ENCODE assay signal across 12 mouse cellular contexts in the genomic region with DNA sequence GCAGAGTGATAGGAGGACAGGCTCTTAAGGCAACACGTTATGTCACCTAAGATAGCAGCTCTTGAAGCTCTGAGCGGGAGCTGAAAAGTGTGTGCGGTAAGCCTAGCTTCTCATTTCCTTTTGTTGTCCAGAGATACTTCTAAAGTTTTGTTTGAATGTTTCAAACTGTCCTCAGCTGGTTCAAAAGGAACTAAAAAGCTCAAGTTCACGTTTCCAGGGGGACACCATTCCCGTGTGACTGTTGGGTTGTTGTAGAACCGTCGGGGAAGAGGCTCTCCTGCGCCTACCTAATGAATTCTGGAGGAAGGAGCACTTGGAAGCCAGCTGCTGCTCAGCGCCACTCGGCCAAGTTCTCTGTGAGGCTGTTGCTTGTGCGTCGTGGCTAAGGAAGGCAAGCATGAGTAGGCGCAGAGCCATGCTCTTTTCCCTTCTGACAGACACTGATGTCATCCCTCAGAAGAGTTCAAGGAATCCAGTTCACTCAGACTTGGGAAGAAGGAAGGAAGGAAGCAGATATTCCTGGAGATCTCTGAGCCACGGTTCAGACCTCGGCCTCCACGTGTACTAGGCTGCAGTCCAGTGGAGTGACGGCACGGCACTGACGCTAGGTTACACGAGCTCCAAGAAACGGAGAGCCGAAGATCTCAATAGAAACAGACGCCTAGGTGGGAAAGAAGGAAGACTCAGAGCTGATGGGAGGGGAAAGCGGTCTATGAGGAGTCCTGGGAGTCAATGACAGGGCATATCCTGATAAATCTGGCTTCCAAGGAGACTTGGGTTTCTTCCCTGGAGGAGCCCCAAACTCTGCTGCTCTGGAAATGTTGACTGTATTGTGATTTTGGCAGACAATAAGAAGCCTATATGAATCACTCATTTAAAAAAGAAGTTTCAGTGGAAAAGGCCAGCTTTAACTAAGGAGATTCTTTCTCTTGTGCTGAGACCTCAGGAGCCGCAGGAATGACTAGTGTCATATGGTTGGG. TPM values are rescaled to one million over a fixed set of nuclear protein-coding genes. Genes with fewer than 3 reads are reported as not detected.
DNase-seq lines count a peak whose midpoint lies in the region; ATAC-seq lines count a peak whose summit lies in the region.
"Had no signal": no experiment of that assay in that cellular context is flagged by ENCODE, and none has a peak within 500 bp of the region (broad histone marks: within the 10 kb centered on the region; RNA-seq: fewer than 3 reads in every experiment).

No protein-coding gene starts in this region.

- peaks cover 46% of the 10 kb centered on the region for H3K4me1 ChIP-seq in heart, embryonic 13.5 days
- H3K4me1 ChIP-seq: midbrain, embryonic 15.5 days had no signal

- peak overlapping the region; percentile 17; the same call in 1 of the 2 replicates for H3K4me2 ChIP-seq in heart, embryonic 13.5 days
- H3K4me2 ChIP-seq: hindbrain, embryonic 14.5 days; midbrain, embryonic 15.5 days had no signal

- H3K36me3 ChIP-seq in heart, embryonic 13.5 days: no peaks in the 10 kb centered on the region
- H3K36me3 ChIP-seq: midbrain, embryonic 15.5 days had no signal

- H3K4me3 ChIP-seq in heart, embryonic 13.5 days: no peak overlapping the region
- H3K4me3 ChIP-seq: midbrain, embryonic 15.5 days had no signal

- 0 out of 2 replicates have a peak overlapping the region, but pooled peaks have one; percentile 4 for H3K9ac ChIP-seq in heart, embryonic 13.5 days
- H3K9ac ChIP-seq: hindbrain, embryonic 14.5 days; midbrain, embryonic 15.5 days had no signal

- ATAC-seq in frontal cortex, adult (ENCODE audit: low TSS enrichment): peak; percentile 47; the same call in 1 of the 2 replicates
- no peak for ATAC-seq in heart, embryonic 13.5 days (ENCODE audit: extremely low read depth, insufficient number of reproducible peaks, low FRiP score, low TSS enrichment)
- no peak for ATAC-seq in granulocyte monocyte progenitor cell, adult 5-6 weeks (replicated peaks; ENCODE audit: poor library complexity, severe bottlenecking)
- no peak for ATAC-seq in megakaryocyte-erythroid progenitor cell, adult 5-6 weeks (replicated peaks; ENCODE audit: low FRiP score, low TSS enrichment, poor library complexity, severe bottlenecking)
- ATAC-seq: activated CD4-positive, CD25-positive, alpha-beta regulatory T cell, adult 4 months; midbrain, embryonic 15.5 days had no signal

- H3K9me3 ChIP-seq in heart, embryonic 13.5 days: no peaks in the 10 kb centered on the region
- H3K9me3 ChIP-seq: midbrain, embryonic 15.5 days had no signal

- WGBS in heart, embryonic 13.5 days: 54% methylated on average over 25 of the region's 25 CpGs

- no peak for DNase-seq in frontal cortex, adult 2 months (ENCODE audit: extremely low spot score in 1 of 2, low spot score in 1 of 2)
- peak; percentile 32 for DNase-seq in urinary bladder, postnatal 14 days (ENCODE audit: low spot score)
- no peak for DNase-seq in urinary bladder, adult 18-20 months (ENCODE audit: low spot score in 2 of 2)
- no peak for DNase-seq in layer of hippocampus, postnatal 36 days
- DNase-seq: B cell, adult 2 months had no signal

- no peaks in the 10 kb centered on the region for H3K27me3 ChIP-seq in heart, embryonic 13.5 days (replicated peaks)
- H3K27me3 ChIP-seq: midbrain, embryonic 15.5 days had no signal

- H3K27ac ChIP-seq in heart, embryonic 13.5 days (replicated peaks): peak overlapping the region; percentile 8; the same call in 1 of the 2 replicates
- H3K27ac ChIP-seq: hindbrain, embryonic 14.5 days; midbrain, embryonic 15.5 days had no signal

RNA-seq across cellular contexts. Expression of a gene that starts 8.7 kb away (rescaled TPM):
- 66.8 and 68.7 TPM in 2 replicates for polyA plus RNA-seq in frontal cortex, adult 2 months (2012; rRNA removed)
- 14.7 and 14.8 TPM in 2 replicates for polyA plus RNA-seq in heart, embryonic 13.5 days (2015; fragmentation: Nextera tagmentation; extraction: Ambion mirVana)
- 3.4 and 3.6 TPM in 2 replicates for total RNA-seq in granulocyte monocyte progenitor cell, adult 5-6 weeks (2014; fragmentation: Nextera tagmentation)
- 1.2 and 1.8 TPM in 2 replicates for total RNA-seq in granulocyte monocyte progenitor cell, adult 5-6 weeks (2017)
- 0.57 and 0.72 TPM in 2 replicates for total RNA-seq in megakaryocyte-erythroid progenitor cell, adult 5-6 weeks (2014; fragmentation: Nextera tagmentation)
- 0.11 and 4.9 TPM in 2 replicates for total RNA-seq in megakaryocyte-erythroid progenitor cell, adult 5-6 weeks (2017)
- 100 to 1,000 TPM; 170 to 200 TPM for total RNA-seq in layer of hippocampus, postnatal 36 days (2021)

Comparison
In these comparisons a context has a peak if more than half of its experiments do, and no peak if none do; other contexts are left out.
1. RNA of a gene that starts 8.7 kb away (total RNA-seq): 170 to 200 TPM in layer of hippocampus, postnatal 36 days; 0.11 to 4.9 TPM in megakaryocyte-erythroid progenitor cell, adult 5-6 weeks and 1.2 to 3.6 TPM in granulocyte monocyte progenitor cell, adult 5-6 weeks; every median in the first group is over 10 times any median in the second.